Mouse (Mus musculus) ovary, postnatal 36 days (tissue): Measurements from ENCODE around the gene Inafm1.
"Not testable (repeated sequence)": the region's sequence is repeated elsewhere in the genome, so short reads cannot be mapped to it uniquely, and the experiment has no call there.

Source experiments
- DNase-seq: peaks from one replicate; pipeline ENCODE4 v3.0.0; 2022; ENCODE audit warnings: low spot score, mixed read lengths

The Inafm1 gene

GRCm38 (mm10) chr7:16273081-16273765 is at the start of gene Inafm1:
Gene Inafm1, minus strand, starts transcription at chr7:16273617.
- DNase-seq, result peak; percentile 83

DNA sequence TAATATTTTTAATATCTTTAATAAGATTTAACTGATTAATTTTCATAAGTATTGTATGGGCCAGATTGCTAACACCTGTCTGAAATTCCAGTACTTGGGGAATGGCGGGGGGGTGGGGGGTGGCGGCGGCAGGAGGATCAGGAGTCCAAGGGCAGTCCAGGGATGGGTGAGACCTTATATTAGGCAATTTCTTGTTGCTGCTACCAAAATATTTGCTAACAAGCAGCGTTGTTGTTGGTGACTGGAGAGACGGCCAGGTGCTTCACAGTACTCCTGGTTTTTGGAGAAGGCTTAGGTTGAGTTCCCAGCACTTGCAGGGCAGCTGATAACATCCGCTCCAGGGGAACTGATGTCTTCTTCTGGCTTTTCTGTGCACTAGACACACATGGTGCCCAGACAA is 47.1 kb upstream of the Inafm1 start:
- DNase-seq, result no peak

- DNase-seq, result no peak
Measured at GRCm38 (mm10) chr7:16319216-16319615, 45.8 kb upstream of the Inafm1 start.

DNA sequence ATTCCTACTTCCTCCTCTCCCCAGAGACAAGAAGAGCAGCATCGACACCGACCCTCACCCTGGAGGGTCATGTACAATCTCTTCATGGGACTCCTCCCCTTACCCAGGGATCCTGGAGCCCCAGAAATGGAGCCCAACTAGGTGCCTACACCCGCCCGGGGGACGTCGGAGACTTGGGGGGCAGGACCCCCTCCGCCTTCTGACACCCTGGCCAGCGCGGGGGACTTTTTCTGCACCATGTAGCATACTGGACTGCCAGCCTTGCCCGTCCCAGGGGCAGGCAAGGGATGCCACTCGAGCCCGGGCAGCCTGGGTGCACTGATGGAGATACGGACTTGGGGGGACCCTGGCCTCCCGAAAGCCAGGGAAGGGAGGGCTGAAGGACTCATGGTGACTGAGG is 43.7 kb upstream of the Inafm1 start:
- no peak for DNase-seq

DNA sequence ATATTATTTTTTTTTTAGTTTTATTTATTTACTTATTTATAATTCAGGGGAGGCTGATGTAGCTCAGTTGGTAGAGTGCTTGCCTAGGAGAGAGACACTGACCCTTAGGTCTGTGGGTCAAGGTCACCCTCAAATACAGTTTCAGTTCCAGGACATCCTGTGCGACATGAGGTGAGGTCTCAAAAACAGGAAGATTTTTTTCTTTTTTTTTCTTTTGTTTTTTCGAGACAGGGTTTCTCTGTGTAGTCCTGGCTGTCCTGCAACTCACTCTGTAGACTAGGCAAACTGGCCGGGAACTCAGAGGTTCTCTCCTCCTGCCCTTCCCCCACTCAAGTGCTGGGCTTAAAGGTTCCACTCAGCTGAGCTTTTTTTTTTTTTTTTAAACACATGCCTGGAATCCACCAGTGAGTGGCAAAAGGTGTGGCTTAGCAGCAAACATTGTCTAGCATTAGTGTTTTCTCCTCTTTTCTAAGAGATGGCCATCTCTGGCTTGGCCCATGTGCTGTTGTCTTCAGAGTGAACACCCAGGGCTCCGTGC is 41.9 kb upstream of the Inafm1 start:
- no peak for DNase-seq

DNA sequence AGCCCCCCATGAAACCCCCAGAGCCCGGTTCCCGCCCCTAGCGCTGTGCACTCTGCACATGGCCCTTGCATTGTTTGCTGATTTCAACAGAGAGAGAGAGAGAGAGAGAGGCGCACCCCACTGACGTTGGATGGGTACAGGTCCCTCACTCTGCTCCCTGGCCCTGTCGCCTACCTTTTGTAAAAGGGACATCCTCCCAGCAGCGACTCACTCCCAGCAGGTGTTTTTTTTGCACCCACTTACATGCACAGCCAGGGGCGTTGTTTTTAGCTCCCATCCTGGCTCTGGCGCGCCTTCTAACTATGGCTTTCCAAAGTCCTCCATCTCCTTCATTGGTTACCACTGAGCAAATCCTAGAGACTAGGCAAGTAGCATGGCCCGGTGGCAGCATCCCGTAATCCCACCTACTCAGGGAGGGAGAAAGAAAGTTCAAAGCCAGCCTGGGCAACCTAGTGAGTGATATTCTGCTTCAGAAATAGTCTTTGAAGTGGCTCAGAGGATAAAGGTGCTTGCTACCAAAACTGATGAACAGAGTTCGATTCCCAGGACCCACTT is 40.9 kb upstream of the Inafm1 start:
- no peak for DNase-seq

DNA sequence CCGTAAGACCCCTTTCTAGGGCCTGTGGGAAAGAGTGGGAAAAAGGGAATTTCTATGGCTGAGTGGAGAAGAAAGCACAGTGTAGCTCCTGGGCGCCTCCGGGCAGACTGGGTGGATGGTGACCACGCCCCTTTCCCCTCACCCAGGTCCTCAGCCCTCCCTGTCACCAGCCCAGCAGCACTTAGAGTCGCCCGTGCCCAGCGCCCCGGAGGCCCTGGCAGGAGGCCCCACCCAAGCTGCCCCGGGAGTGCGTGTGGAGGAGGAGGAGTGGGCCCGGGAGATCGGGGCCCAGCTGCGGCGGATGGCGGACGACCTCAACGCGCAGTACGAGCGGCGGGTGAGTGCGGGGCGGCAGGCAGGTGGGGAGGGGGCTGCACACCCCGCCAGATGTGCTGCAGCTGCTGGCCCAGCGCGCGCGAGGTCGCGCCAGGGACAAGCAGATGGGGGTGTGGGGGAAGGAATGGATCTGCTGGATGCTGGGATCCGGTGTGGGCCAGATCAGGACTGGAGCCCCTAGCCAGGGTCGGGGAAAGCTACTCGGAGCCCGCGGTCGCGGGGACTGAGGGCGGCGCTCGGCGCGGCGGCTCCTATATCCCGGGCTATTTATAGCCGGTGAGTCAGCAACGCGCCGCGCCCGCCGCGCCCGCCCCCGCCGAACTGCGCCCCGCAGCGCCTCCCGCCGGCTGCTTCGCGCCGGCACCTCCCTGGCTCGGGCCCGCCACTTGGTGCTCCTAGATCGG is 40.2 kb upstream of the Inafm1 start:
- peak; percentile 80 for DNase-seq

DNA sequence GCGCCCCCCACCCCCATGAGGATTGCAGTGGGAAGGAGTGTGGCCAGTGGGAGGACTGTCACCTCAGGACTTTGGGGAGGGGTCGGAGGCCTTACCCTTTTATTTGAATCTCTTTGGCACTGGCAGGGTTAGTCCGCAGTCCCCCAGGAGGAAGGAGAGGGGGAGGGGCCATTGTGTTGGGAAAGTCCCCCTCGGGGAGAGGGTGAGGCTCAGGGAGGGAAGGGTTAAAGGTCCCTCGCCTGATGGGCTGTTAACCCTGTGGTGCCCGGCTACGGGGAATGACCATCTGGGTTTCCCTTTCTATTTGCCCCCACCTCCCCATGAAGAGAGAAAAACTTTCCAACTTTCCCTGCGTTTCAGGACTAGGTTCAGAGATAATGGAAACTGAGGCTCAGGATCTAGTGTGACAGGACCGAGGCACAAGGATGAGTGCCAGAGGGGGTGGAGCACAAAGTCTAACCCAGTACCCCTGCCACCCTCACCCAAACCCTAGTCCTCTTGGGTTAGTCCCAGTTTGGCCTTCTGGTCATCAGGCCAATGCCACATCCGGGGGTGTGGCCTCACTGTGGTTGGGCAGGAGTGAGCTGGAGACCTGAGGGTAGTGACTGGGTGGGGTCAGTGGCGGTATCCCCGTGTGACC is 39.4 kb upstream of the Inafm1 start:
- peak; percentile 55 for DNase-seq

DNA sequence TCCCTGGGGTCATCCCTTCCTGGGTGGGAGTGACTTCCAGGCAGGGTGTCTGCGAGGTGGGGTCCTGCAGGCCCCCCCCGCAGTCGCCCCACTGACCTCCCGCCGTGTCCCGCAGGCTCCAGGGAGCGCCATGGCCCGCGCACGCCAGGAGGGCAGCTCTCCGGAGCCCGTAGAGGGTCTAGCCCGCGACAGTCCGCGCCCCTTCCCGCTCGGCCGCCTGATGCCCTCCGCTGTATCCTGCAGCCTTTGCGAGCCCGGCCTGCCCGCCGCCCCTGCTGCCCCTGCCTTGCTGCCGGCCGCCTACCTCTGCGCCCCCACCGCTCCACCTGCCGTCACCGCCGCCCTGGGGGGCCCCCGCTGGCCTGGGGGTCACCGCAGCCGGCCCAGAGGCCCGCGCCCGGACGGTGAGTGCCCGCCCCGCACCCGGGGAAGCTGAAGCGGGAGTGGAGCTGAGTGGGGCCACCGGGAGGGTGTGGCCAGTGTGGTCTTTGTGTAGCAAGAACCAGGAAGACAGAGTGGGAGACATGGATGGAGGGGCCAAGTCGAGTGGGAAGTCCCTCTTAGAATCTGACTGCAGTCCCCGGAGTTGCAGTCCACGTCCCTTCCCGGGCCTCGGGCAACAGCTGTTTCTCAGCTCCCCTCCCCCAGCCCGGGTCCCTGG is 38.7 kb upstream of the Inafm1 start:
- peak; percentile 48 for DNase-seq

DNA sequence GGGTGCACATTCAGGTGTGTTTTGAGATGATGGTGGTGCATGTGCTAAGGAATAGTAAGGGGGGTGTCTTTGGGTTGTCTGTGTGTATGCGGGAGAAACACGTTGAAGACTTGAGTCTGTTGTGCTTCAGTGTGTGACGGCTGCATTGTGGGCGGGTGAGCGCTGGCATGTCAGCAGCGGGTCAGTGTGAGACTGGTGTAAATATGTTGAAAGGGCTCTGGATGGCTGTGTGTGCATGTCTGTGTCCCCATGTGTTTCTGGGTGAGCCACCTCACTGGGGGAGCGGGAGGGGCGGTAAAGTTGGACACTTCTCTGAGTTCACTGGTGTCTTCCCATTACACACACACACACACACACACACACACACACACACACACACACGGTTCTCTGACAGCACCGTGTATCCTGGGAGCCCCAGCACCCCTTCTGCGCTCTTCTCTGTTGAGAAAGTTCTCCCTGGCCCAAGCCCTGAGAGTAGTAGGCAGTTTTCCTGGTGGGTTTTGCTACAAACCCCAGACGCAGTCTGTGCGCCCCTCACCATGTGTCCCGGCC is 38.1 kb upstream of the Inafm1 start:
- no peak for DNase-seq

GRCm38 (mm10) chr7:16310521-16311452 is 37.4 kb upstream of the Inafm1 start:
- no peak for DNase-seq

DNA sequence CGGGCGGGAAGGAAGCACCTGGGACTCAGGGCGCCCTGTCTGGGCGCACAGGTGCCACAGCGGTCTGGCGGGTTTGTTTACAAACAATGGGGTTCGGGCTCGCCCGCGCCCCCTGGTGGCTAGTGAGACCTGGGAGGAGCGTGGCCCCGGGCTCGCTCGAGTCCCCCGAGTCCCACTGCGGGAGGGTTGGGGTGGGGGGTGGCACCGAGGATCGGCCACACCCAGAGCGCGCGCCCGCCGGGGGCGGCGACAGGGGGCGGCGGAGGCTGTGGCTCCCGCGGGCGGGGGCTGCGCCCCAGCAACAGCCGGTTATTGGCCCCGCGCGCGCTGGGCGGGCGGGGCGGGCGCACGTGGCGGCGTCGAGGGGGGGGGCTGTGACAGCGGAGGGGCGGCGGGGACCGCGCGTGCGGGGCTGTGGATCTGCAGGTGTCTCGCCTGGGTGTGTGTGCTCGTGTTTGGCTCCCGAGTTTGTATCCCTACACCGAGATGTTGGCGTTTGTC is 36.7 kb upstream of the Inafm1 start:
- DNase-seq, result peak; percentile 76

- peak; percentile 86 for DNase-seq
Measured at GRCm38 (mm10) chr7:16309318-16310019, 36.1 kb upstream of the Inafm1 start.

DNA sequence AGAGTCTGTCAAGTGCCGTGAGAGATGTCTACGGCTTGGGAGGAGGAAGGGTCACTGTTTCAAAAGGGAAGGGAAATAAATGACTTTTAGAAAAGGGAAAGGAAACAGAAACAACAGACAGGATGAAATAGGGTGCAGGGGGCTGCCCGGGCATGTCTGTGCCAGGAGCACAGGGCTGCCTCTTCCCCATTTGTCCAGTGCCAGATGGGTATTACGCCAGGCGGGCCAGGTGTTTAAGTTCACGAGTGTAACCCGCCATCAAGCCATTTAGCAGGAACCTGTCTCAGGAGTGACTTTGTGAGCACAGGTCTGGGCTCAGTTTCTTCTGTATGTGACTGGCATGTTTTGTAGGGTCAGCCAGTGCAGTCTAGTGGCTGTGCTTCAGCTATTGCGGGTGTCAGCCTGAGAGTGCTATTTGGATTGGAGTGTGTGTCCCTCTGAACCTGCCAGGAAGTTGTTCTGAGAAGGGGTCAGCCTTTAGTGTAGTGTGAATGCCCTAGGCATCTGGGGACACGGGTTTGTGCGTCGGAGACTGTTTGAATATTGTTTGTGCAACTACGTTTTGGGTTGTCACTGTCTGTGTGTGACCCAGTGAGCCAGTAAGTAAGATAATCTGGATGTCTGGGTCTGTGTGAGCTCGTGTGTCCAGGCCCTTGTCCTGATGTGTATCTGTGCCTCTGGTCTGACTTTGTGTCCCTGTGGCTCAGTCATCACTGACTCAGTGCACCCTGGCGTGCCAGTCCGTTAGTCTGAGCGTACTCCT is 35.3 kb upstream of the Inafm1 start:
- DNase-seq, result no peak

GRCm38 (mm10) chr7:16308093-16308492 is 34.7 kb upstream of the Inafm1 start, which contains the start of gene Bbc3:
Gene Bbc3, plus strand, starts transcription at chr7:16308393.
- DNase-seq, result not testable (repeated sequence)

GRCm38 (mm10) chr7:16307141-16307540 is 33.7 kb upstream of the Inafm1 start:
- not testable (repeated sequence) for DNase-seq

DNA sequence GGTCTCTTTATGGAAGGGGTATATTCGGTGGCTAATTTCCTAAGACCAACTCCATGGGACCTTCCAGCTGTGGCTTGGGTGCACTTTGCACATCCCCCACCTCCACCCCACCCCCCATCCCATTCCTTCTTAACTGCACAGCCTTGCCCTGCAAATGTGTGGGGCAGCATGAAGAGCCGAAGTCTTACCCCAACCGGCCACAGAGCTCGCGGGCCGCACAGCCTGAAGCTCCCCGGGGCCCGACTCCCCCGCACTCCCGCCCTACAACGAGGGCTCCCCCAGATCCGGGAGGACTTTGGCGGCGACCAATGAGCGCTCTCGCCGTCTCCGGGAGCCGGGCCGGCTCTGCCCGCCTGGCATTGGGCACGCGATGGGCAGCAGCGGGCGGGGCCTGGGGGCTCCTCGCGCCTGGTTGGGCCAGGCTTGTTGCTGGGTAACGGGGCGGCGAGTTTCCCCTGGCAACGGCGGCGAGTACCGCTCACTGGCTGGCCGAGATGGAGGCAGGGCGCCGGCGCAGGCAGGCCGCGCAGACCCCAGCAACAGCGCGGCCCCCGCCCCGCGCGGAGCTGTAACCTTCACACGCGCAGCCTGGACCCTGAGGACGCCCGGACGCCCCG is 26.1 kb upstream of the Inafm1 start:
- peak; percentile 92 for DNase-seq

- no peak for DNase-seq
Measured at GRCm38 (mm10) chr7:16298927-16299326, 25.5 kb upstream of the Inafm1 start.
